Mouse (Mus musculus) CH12.LX (cell line): ENCODE measurements around the gene Dlec1.

ENCODE experiments used
- CTCF ChIP-seq, 2 experiments: IDR thresholded peaks in 1 of 2; conservative IDR thresholded peaks in 1 of 2; 2 replicates each; pipeline ENCODE4 v1.5.1; 2011 to 2012; ENCODE audit warnings: low read depth in 2 of 2, low read length in 2 of 2, improper control_type of control experiment in 1 of 2, inconsistent platforms in 1 of 2, mild to moderate bottlenecking in 1 of 2, moderate library complexity in 1 of 2
- ELF1 ChIP-seq: IDR thresholded peaks from 2 replicates; pipeline ENCODE4 v1.6.1; 2014; ENCODE audit warnings: low read depth, mild to moderate bottlenecking, inconsistent platforms, low read length, improper control_type of control experiment
- EP300 ChIP-seq: IDR thresholded peaks from 2 replicates; pipeline ENCODE4 v1.6.1; 2011; ENCODE audit warnings: low read length, improper control_type of control experiment
- KAT2A ChIP-seq: IDR thresholded peaks from 2 replicates; pipeline ENCODE4 v1.6.1; 2012; ENCODE audit warnings: low read length, improper control_type of control experiment, inconsistent platforms; ENCODE audit not compliant: insufficient replicate concordance
- MAZ ChIP-seq: IDR thresholded peaks from 2 replicates; pipeline ENCODE4 v1.6.1; 2012; ENCODE audit warnings: low read depth, mild to moderate bottlenecking, inconsistent platforms, low read length, improper control_type of control experiment, moderate library complexity
- NELFE ChIP-seq: IDR thresholded peaks from 2 replicates; pipeline ENCODE4 v1.6.1; 2011; ENCODE audit warnings: low read depth, low read length, improper control_type of control experiment
- NRF1 ChIP-seq: IDR thresholded peaks from 2 replicates; pipeline ENCODE4 v1.6.1; 2014; ENCODE audit warnings: low read depth, mild to moderate bottlenecking, inconsistent platforms, low read length, improper control_type of control experiment, moderate library complexity
- POLR2A ChIP-seq: IDR thresholded peaks from 2 replicates; pipeline ENCODE4 v1.6.1; 2011; ENCODE audit warnings: low read depth, mild to moderate bottlenecking, improper control_type of control experiment, low read length
- TCF12 ChIP-seq: IDR thresholded peaks from 2 replicates; pipeline ENCODE4 v1.6.1; 2014; ENCODE audit warnings: low read depth, mild to moderate bottlenecking, inconsistent platforms, low read length, improper control_type of control experiment
- UBTF ChIP-seq: IDR thresholded peaks from 2 replicates; pipeline ENCODE4 v1.6.1; 2012; ENCODE audit warnings: low read depth, mild to moderate bottlenecking, inconsistent platforms, low read length, improper control_type of control experiment, moderate library complexity
- USF1 ChIP-seq: IDR thresholded peaks from 2 replicates; pipeline ENCODE4 v1.6.1; 2014; ENCODE audit warnings: low read depth, mild to moderate bottlenecking, inconsistent platforms, low read length, improper control_type of control experiment
- ZC3H11A ChIP-seq: IDR thresholded peaks from 2 replicates; pipeline ENCODE4 v1.6.1; 2012; ENCODE audit warnings: low read depth, mild to moderate bottlenecking, inconsistent platforms, low read length, improper control_type of control experiment
- ZMIZ1 ChIP-seq: IDR thresholded peaks from 2 replicates; pipeline ENCODE4 v1.6.1; 2012; ENCODE audit warnings: low read depth, mild to moderate bottlenecking, inconsistent platforms, low read length, improper control_type of control experiment

DNA sequence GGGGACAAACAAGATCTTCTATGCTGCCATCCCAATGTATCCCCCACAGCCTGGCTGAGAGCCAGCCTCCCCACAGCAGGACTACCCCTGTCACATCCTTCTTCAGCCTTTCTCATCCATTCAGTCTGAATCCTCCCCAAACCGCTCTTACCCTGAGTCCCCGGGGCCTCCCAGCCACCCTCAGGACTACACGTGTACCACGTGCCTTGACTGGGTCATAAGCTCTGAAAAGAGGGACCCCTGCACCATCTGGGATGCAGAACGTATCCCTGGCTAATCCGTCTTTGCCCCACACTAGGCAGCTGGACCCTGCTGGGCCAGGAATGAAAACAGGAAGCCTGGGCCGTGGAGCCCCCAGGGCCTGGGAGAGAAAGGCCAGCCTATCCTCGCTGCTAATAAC lies 20.2 kb upstream of the Dlec1 start:
- TF ChIP-seq CTCF (conservative IDR thresholded peaks at IDR 0.05 in 1 of 2, IDR thresholded peaks at IDR 0.05 in 1 of 2; ENCODE audit: low read depth in 2 of 2, low read length in 2 of 2) (no peak), POLR2A (no peak), ZMIZ1 (no peak), ELF1 (no peak), MAZ (no peak), TCF12 (no peak), EP300 (no peak), KAT2A (no peak), USF1 (no peak), ZC3H11A (no peak), NELFE (no peak), NRF1 (no peak), UBTF (no peak)
